Mouse (Mus musculus) E14TG2a.4 (cell line): ENCODE measurements around the gene Naa38.

Source experiments
- H3K27me3 ChIP-seq: 2 replicates; pipeline ENCODE4 v1.6.1; 2014; ENCODE audit warnings: low read length, control low read depth; ENCODE audit not compliant: insufficient read depth
- H3K36me3 ChIP-seq: 2 replicates; pipeline ENCODE4 v1.6.1; 2014; ENCODE audit warnings: low read length, control low read depth; ENCODE audit not compliant: insufficient read depth
- H3K4me1 ChIP-seq: replicated peaks from 2 replicates; pipeline ENCODE4 v1.6.1; 2014; ENCODE audit warnings: low read depth, low read length, control low read depth
- H3K4me3 ChIP-seq: replicated peaks from 2 replicates; pipeline ENCODE4 v1.5.1; 2014; ENCODE audit warnings: mild to moderate bottlenecking, low read length
- H3K9me3 ChIP-seq: 2 replicates; pipeline ENCODE4 v1.6.1; 2014; ENCODE audit warnings: low read length, control low read depth
- CTCF ChIP-seq: conservative IDR thresholded peaks from 2 replicates; pipeline ENCODE4 v1.5.1; 2014; ENCODE audit warnings: low read length
- NANOG ChIP-seq: IDR thresholded peaks from 2 replicates; pipeline ENCODE4 v1.6.1; 2014; ENCODE audit warnings: borderline replicate concordance, low read length, mixed read lengths
- POU5F1 ChIP-seq: IDR thresholded peaks from 2 replicates; pipeline ENCODE4 v1.6.1; 2014; ENCODE audit warnings: low read length, borderline replicate concordance

Gene Naa38

GRCm38 (mm10) chr11:69366157-69366854, 29.0 kb upstream of the Naa38 start:
- peaks cover 71% of the 10 kb centered on the region for H3K27me3 ChIP-seq
- H3K4me1 ChIP-seq: peaks cover 61% of the 10 kb centered on the region
- H3K36me3 ChIP-seq: no peaks in the 10 kb centered on the region
- H3K9me3 ChIP-seq: no peaks in the 10 kb centered on the region
- TF ChIP-seq NANOG (no peak), POU5F1 (no peak), CTCF (no peak)
- H3K4me3 ChIP-seq: peak overlapping the region; percentile 68

- TF ChIP-seq CTCF (no peak), NANOG (no peak), POU5F1 (no peak)
- H3K36me3 ChIP-seq: no peaks in the 10 kb centered on the region
- peaks cover 71% of the 10 kb centered on the region for H3K27me3 ChIP-seq
- peaks cover 61% of the 10 kb centered on the region for H3K4me1 ChIP-seq
- H3K4me3 ChIP-seq: 0 out of 2 replicates have a peak overlapping the region, but pooled peaks have one; percentile 7
- H3K9me3 ChIP-seq: no peaks in the 10 kb centered on the region
Observed at GRCm38 (mm10) chr11:69366855-69367615, 28.3 kb upstream of the Naa38 start.

GRCm38 (mm10) chr11:69367616-69368355, 27.5 kb upstream of the Naa38 start:
- H3K4me1 ChIP-seq: peaks cover 65% of the 10 kb centered on the region
- H3K36me3 ChIP-seq: no peaks in the 10 kb centered on the region
- no peaks in the 10 kb centered on the region for H3K9me3 ChIP-seq
- H3K27me3 ChIP-seq: peaks cover 74% of the 10 kb centered on the region
- TF ChIP-seq POU5F1 (no peak), CTCF (no peak), NANOG (no peak)
- H3K4me3 ChIP-seq: peak overlapping the region; percentile 81

- no peaks in the 10 kb centered on the region for H3K36me3 ChIP-seq
- no peak for TF ChIP-seq CTCF
- TF ChIP-seq NANOG: no peak
- TF ChIP-seq POU5F1: no peak
- no peaks in the 10 kb centered on the region for H3K9me3 ChIP-seq
- H3K4me3 ChIP-seq: peak overlapping the region; percentile 81
- peaks cover 72% of the 10 kb centered on the region for H3K4me1 ChIP-seq
- H3K27me3 ChIP-seq: peaks cover 75% of the 10 kb centered on the region
Observed at GRCm38 (mm10) chr11:69368356-69369214, 26.7 kb upstream of the Naa38 start.

GRCm38 (mm10) chr11:69369215-69369989, 25.9 kb upstream of the Naa38 start, which contains the start of gene Chd3:
Gene Chd3, minus strand, starts transcription at chr11:69369406.
- Histone ChIP-seq H3K4me1 (peaks cover 70% of the 10 kb centered on the region), H3K9me3 (no peaks in the 10 kb centered on the region), H3K27me3 (peaks cover 68% of the 10 kb centered on the region), H3K4me3 (peak within 1 kb of the TSS; percentile 81), H3K36me3 (no peaks in the 10 kb centered on the region)
- no peak for TF ChIP-seq NANOG
- TF ChIP-seq CTCF: no peak
- TF ChIP-seq POU5F1: no peak

GRCm38 (mm10) chr11:69369990-69370816, 25.1 kb upstream of the Naa38 start:
- no peak overlapping the region for H3K4me3 ChIP-seq
- no peaks in the 10 kb centered on the region for H3K36me3 ChIP-seq
- H3K27me3 ChIP-seq: peaks cover 61% of the 10 kb centered on the region
- no peak for TF ChIP-seq NANOG
- no peak for TF ChIP-seq CTCF
- H3K4me1 ChIP-seq: peaks cover 62% of the 10 kb centered on the region
- H3K9me3 ChIP-seq: no peaks in the 10 kb centered on the region
